In the genomic region with DNA sequence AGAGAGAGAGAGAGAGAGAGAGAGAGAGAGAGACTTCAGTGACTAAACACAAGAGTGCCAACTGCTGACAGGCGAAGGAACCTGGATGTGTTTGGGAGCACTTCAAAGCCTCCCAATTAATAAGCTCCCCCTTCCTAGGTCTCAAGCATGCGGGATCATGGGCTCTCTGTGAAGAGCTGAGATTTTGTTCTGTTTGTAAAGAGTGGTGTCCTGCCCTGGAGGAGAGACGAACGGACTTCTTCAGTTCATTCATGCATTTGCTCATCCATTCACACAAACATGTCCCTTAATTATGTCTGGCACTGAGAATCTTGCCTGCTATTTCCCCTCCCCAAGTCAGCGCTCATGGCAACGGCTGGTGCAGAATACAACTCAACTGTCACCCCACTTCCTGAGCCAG, we compare ENCODE assay signal across 10 mouse cellular contexts. TPM values are rescaled to one million over a fixed set of nuclear protein-coding genes. Genes with fewer than 3 reads are reported as not detected.
DNase-seq lines count a peak whose midpoint lies in the region; ATAC-seq lines count a peak whose summit lies in the region.
"Had no signal": no experiment of that assay in that cellular context is flagged by ENCODE, and none has a peak within 500 bp of the region (broad histone marks: within the 10 kb centered on the region; RNA-seq: fewer than 3 reads in every experiment).

No protein-coding gene starts in this region.

- WGBS in heart, embryonic 15.5 days, result 4% methylated on average over 6 of the region's 6 CpGs
- WGBS in embryonic facial prominence, embryonic 10.5 days, result 3% methylated on average over 6 of the region's 6 CpGs
- WGBS in intestine, embryonic 14.5 days, result 10% methylated on average over 6 of the region's 6 CpGs
- WGBS in neural tube, embryonic 11.5 days, result 1% methylated on average over 6 of the region's 6 CpGs

- peaks cover 25% of the 10 kb centered on the region for H3K4me1 ChIP-seq in heart, embryonic 15.5 days (replicated peaks)
- H3K4me1 ChIP-seq in embryonic facial prominence, embryonic 10.5 days, result peaks cover 38% of the 10 kb centered on the region
- peaks cover 6% of the 10 kb centered on the region; the same call in 1 of the 2 replicates for H3K4me1 ChIP-seq in intestine, embryonic 14.5 days (replicated peaks; ENCODE audit: control insufficient read depth, insufficient read depth, low read length)
- no peaks in the 10 kb centered on the region for H3K4me1 ChIP-seq in neural tube, embryonic 11.5 days (ENCODE audit: control insufficient read depth, insufficient read depth, low read length)

- ATAC-seq in heart, embryonic 15.5 days (replicated peaks; ENCODE audit: insufficient number of reproducible peaks, insufficient read depth, low FRiP score, low read depth), result no peak
- no peak for ATAC-seq in intestine, embryonic 14.5 days (replicated peaks; ENCODE audit: low FRiP score, low TSS enrichment, low read depth)
- ATAC-seq in neural tube, embryonic 11.5 days (ENCODE audit: insufficient read depth, low FRiP score, low TSS enrichment), result no peak

- no peaks in the 10 kb centered on the region for H3K36me3 ChIP-seq in heart, embryonic 15.5 days
- no peaks in the 10 kb centered on the region for H3K36me3 ChIP-seq in embryonic facial prominence, embryonic 10.5 days (replicated peaks)
- no peaks in the 10 kb centered on the region for H3K36me3 ChIP-seq in intestine, embryonic 14.5 days (ENCODE audit: control insufficient read depth, insufficient read depth, low read length)
- no peaks in the 10 kb centered on the region for H3K36me3 ChIP-seq in neural tube, embryonic 11.5 days (ENCODE audit: control insufficient read depth, insufficient read depth, low read length)

- H3K9me3 ChIP-seq in heart, embryonic 15.5 days (replicated peaks), result no peaks in the 10 kb centered on the region
- no peaks in the 10 kb centered on the region for H3K9me3 ChIP-seq in embryonic facial prominence, embryonic 10.5 days
- no peaks in the 10 kb centered on the region for H3K9me3 ChIP-seq in intestine, embryonic 14.5 days (ENCODE audit: control insufficient read depth, low read length)
- no peaks in the 10 kb centered on the region for H3K9me3 ChIP-seq in neural tube, embryonic 11.5 days (ENCODE audit: control insufficient read depth, low read length)

- peak overlapping the region; percentile 97 for H3K4me2 ChIP-seq in heart, embryonic 15.5 days
- peak overlapping the region; percentile 99 for H3K4me2 ChIP-seq in intestine, embryonic 14.5 days (ENCODE audit: low read length)
- H3K4me2 ChIP-seq in neural tube, embryonic 11.5 days (ENCODE audit: low read depth), result peak overlapping the region; percentile 94

- H3K9ac ChIP-seq in heart, embryonic 15.5 days, result no peak overlapping the region
- H3K9ac ChIP-seq in intestine, embryonic 14.5 days (ENCODE audit: low read length), result no peak overlapping the region
- H3K9ac ChIP-seq in neural tube, embryonic 11.5 days (ENCODE audit: low read length), result no peak overlapping the region

- peak overlapping the region; percentile 56 for H3K4me3 ChIP-seq in heart, embryonic 15.5 days
- H3K4me3 ChIP-seq in embryonic facial prominence, embryonic 10.5 days, result peak overlapping the region; percentile 77
- peak overlapping the region; percentile 59; the same call in 1 of the 2 replicates for H3K4me3 ChIP-seq in intestine, embryonic 14.5 days (ENCODE audit: low read depth, low read length)
- H3K4me3 ChIP-seq in neural tube, embryonic 11.5 days (ENCODE audit: low read depth, low read length), result peak overlapping the region; percentile 67

- DNase-seq in heart, adult 9 months (ENCODE audit: low spot score in 2 of 2), result no peak
- peak; percentile 14 for DNase-seq in embryonic facial prominence, embryonic 10.5 days (ENCODE audit: low spot score)
- DNase-seq in intestine, embryonic 14.5 days (ENCODE audit: low spot score), result peak; percentile 52
- peak; percentile 24 for DNase-seq in neural tube, embryonic 11.5 days (ENCODE audit: low spot score)
- DNase-seq in spleen, adult 18-20 months, result no peak
- DNase-seq in kidney, adult 8-10 months, result no peak
- DNase-seq in adrenal gland, postnatal 36 days, result no peak

- H3K27ac ChIP-seq in heart, embryonic 15.5 days, result no peak overlapping the region
- no peak overlapping the region for H3K27ac ChIP-seq in embryonic facial prominence, embryonic 10.5 days (replicated peaks)
- H3K27ac ChIP-seq in intestine, embryonic 14.5 days (ENCODE audit: low read depth), result no peak overlapping the region
- H3K27ac ChIP-seq in neural tube, embryonic 11.5 days (ENCODE audit: low read depth, low read length), result no peak overlapping the region
- H3K27ac ChIP-seq: macrophage had no signal

- H3K27me3 ChIP-seq in heart, embryonic 15.5 days, result peaks cover 55% of the 10 kb centered on the region
- H3K27me3 ChIP-seq in embryonic facial prominence, embryonic 10.5 days (replicated peaks; ENCODE audit: low read depth, poor library complexity, severe bottlenecking), result peaks cover 68% of the 10 kb centered on the region
- H3K27me3 ChIP-seq in intestine, embryonic 14.5 days (replicated peaks; ENCODE audit: control insufficient read depth, insufficient read depth, low read length), result peaks cover 54% of the 10 kb centered on the region
- H3K27me3 ChIP-seq in neural tube, embryonic 11.5 days (ENCODE audit: control insufficient read depth, insufficient read depth, low read length), result no peaks in the 10 kb centered on the region; the same call in 1 of the 2 replicates

RNA-seq across cellular contexts. Expression of a gene that starts 2.3 kb away (rescaled TPM):
- polyA plus RNA-seq in heart, embryonic 15.5 days (2015; fragmentation: Nextera tagmentation; extraction: Ambion mirVana), result 0.39 and 0.49 TPM in 2 replicates
- polyA plus RNA-seq in embryonic facial prominence, embryonic 10.5 days (2016; fragmentation: Nextera tagmentation; extraction: Ambion mirVana), result 1.1 and 2.5 TPM in 2 replicates
- polyA plus RNA-seq in intestine, embryonic 14.5 days (2014; fragmentation: Nextera tagmentation; extraction: Ambion mirVana), result 0.86 and 0.91 TPM in 2 replicates
- polyA plus RNA-seq in neural tube, embryonic 11.5 days (2014; fragmentation: Nextera tagmentation; extraction: Ambion mirVana), result 3.7 TPM in 2 replicates
- 1 to 10 TPM; 2.1 to 2.2 TPM for total RNA-seq in adrenal gland, postnatal 36 days (2021)
- total RNA-seq: ES-E14 had no signal
- polyA plus RNA-seq: macrophage had no signal

Comparison
In these comparisons a context has a peak if more than half of its experiments do, and no peak if none do; other contexts are left out.
1. DNase-seq: peak in embryonic facial prominence, embryonic 10.5 days (single experiment), intestine, embryonic 14.5 days (single experiment) and neural tube, embryonic 11.5 days (single experiment); none in heart, adult 9 months (0 of 2), spleen, adult 18-20 months (0 of 2), kidney, adult 8-10 months (0 of 2) and adrenal gland, postnatal 36 days (0 of 2).
2. Peak in every context shown above with its lines, with median percentiles within 50 percentile points of each other: H3K4me2 ChIP-seq and H3K4me3 ChIP-seq.